Mouse (Mus musculus) splenic B cell, adult 2 months (primary cell): ENCODE measurements around the gene Creb3l4.
"Not testable (repeated sequence)": the region's sequence is repeated elsewhere in the genome, so short reads cannot be mapped to it uniquely, and the experiment has no call there.

Experiments
- DNase-seq: peaks from one replicate; pipeline ENCODE4 v3.0.0-alpha.2; 2011; ENCODE audit warnings: low read depth, low spot score
- H3K27me3 ChIP-seq: 2 replicates; pipeline ENCODE4 v1.6.1; 2012; ENCODE audit warnings: mild to moderate bottlenecking, low read length, moderate library complexity, mixed read lengths; ENCODE audit not compliant: control insufficient read depth, poor library complexity, insufficient read depth, severe bottlenecking
- H3K36me3 ChIP-seq: 2 replicates; pipeline ENCODE4 v1.6.1; 2012; ENCODE audit warnings: mild to moderate bottlenecking, low read length, moderate library complexity, mixed read lengths; ENCODE audit not compliant: control insufficient read depth, poor library complexity, insufficient read depth, severe bottlenecking

Gene Creb3l4

DNA sequence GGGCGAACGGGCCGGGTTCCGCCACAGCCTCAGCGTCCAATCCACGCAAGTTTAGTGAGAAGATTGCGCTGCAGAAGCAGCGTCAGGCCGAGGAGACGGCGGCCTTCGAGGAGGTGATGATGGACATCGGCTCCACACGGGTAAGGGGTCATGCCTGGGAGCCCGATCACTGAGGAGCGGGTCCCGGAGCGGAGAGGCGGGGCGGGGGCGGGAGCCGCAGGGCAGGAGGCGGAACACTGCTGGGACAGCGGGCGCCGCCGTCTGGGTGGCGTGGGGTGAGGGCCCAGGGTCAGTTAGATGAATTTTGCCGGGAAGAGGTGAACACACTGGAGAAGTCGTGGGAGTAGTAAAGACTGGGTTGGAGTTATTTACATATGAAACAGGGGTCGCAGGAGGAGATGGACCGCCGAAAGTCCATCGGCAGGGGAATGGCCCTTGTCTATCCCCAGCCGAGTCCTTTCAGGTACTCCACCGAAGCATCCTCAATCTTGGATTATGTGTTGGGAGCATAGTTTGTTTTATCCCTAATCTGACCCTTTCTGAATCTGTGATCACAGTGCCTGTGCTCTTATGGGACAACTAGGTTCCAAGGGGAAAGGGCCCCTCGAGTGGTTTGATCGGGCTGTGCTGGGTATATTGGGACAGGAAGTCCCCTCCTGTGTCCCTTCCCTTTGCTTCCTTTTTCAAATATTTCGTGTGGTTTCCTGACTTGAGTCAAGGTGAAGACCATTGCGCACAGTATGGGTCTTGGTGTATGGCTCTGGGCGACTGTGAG, 11.3 kb upstream of the Creb3l4 start:
- peaks cover 5% of the 10 kb centered on the region for H3K36me3 ChIP-seq
- no peaks in the 10 kb centered on the region for H3K27me3 ChIP-seq
- DNase-seq: peak; percentile 30

DNA sequence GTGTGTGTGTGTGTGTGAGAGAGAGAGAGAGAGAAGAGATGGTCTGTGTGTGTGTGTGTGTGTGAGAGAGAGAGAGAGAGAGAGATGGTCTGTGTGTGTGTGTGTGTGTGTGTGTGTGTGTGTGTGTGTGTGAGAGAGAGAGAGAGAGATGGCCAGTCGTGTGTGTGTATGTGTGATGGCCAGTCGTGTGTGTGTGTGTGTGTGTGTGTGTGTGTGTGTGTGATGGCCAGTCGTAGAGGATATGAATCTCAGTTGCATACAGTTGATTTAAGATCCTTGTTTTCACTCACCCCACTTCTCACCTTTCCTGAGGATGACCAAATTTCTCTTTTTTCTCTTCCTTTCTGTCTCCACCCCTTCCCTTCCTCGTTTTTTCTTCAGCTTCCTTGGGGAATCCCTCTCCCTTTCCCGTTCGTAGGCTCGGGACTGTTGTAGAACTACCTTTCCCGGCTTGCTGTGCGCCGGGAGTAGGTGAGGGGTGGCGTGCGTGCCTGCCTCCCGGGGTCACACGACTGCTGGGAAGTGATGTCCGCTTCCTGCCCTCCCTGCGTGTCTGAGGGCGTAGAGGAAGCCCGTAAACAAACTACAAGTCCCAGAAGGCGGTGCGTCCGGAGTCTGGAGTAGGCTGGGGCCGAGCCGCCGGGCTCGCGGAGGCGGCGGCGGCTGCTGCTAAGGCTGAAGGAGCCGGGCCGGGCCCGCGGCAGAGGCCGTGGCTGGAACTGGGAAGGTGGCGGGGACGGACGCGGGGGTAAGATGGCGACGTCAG, 10.5 kb upstream of the Creb3l4 start, which contains the start of gene Crtc2:
Gene Crtc2 (plus strand): TSS at position 511 of the 766 bp plus-strand sequence.
- DNase-seq: peak; percentile 94
- no peaks in the 10 kb centered on the region for H3K27me3 ChIP-seq
- peaks cover 2% of the 10 kb centered on the region; the same call in 1 of the 2 replicates for H3K36me3 ChIP-seq

GRCm38 (mm10) chr3:90253174-90253573, 9.9 kb upstream of the Creb3l4 start:
- not testable (repeated sequence) for H3K27me3 ChIP-seq, DNase-seq, H3K36me3 ChIP-seq

DNA sequence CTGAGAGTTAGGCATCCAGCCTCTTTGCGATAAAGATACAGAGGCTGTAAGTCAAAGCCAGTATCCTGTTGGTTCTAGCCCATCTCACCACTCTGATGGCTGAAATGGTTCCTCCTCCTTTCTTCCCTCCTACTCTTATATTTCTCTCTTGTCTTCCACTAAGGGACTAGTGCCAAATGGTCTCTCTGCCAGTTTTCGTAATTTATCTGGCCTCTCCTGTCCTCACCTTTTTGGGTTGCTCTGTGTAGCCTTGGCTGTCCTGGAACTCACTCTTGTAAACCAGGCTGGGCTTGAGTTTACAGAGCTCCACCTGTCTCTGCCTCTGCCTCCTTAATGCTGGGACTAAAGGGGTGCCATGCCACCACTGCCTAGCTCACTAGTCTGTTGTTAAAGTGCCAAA, 9.3 kb upstream of the Creb3l4 start:
- not testable (repeated sequence) for H3K36me3 ChIP-seq, DNase-seq, H3K27me3 ChIP-seq

DNA sequence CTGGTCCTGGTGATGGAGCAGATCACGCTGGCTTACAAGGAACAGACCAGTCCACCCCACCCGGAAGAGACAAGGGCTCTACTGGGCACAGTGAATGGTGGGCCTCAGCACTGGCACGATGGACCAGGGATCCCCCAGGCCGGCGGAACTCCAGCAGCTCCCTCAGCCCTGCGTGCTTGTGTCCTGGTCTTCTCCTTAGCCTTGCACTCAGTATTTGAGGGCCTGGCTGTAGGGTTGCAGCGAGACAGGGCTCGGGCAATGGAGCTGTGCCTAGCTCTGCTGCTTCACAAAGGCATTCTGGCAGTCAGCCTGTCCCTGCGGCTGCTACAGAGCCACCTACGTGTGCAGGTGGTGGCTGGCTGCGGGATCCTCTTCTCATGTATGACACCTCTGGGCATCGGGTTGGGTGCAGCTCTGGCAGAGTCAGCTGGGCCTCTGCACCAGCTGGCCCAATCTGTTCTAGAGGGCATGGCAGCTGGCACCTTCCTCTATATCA, 8.5 kb upstream of the Creb3l4 start:
- DNase-seq, H3K36me3 ChIP-seq, H3K27me3 ChIP-seq: not testable (repeated sequence)

GRCm38 (mm10) chr3:90250791-90251190, 7.5 kb upstream of the Creb3l4 start:
- no peaks in the 10 kb centered on the region for H3K27me3 ChIP-seq
- H3K36me3 ChIP-seq: peaks cover 2% of the 10 kb centered on the region; the same call in 1 of the 2 replicates
- DNase-seq: no peak

DNA sequence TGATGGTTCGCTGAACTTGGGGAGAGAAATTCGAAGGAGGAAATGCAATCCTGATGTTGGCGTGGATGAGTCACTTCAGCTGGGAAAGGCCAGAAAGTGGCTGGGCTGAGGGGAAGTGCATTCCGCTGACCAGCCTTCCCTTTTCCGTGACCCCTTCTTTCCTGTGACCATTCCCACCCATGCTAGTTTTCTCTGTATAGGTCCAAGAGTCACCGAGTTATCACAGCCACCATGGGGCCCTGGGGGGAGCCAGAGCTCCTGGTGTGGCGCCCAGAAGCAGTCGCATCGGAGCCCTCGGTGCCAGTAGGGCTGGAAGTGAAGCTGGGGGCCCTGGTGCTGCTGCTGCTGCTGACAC, 5.4 kb upstream of the Creb3l4 start:
- DNase-seq: peak; percentile 29
- peaks cover 2% of the 10 kb centered on the region; the same call in 1 of the 2 replicates for H3K36me3 ChIP-seq
- no peaks in the 10 kb centered on the region for H3K27me3 ChIP-seq

- peaks cover 2% of the 10 kb centered on the region; the same call in 1 of the 2 replicates for H3K36me3 ChIP-seq
- peak; percentile 90 for DNase-seq
- no peaks in the 10 kb centered on the region for H3K27me3 ChIP-seq
These were observed 4.8 kb upstream of the Creb3l4 start, which contains the start of gene Slc39a1 for GRCm38 (mm10) chr3:90247960-90248745. Gene Slc39a1 (plus strand): TSS chr3:90248172.

DNA sequence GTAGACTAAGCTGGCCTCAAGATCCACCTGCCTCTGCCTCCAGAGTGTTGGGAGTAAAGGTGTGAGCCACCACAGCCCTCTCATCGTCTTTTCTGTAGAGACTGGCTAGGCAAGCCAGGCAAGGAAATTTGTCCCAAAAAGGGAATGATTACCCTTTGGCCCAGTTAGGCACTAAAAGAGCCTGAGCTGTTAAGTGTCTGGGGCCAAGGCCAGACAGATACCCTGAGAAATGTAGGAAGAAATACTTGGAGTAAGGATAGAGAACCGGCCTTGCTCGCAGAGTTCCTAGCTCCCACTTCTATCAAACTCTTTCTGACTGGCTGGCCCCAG, 4.3 kb upstream of the Creb3l4 start:
- DNase-seq: no peak
- Histone ChIP-seq H3K27me3 (no peaks in the 10 kb centered on the region), H3K36me3 (peaks cover 2% of the 10 kb centered on the region; the same call in 1 of the 2 replicates)

DNA sequence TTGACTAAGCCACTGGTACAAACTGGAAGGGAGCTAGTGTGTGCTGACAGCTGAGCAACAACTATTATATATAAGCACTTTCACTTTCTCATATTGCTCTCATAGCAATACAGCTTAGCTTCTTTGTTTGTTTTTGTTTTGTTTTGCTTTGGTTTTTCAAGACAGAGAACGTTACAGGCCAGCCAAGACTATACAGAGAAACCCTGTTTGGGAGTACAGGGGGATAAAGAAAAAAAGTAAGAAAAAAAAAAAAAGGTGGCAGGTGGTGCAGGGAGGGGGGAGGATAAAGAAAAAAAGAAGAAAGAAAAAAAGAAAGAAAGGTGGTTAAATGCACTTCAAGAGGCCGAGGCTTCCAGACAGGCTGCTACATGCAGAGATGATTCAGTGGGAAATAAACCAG, 2.1 kb upstream of the Creb3l4 start:
- no peaks in the 10 kb centered on the region for H3K36me3 ChIP-seq
- no peaks in the 10 kb centered on the region for H3K27me3 ChIP-seq
- no peak for DNase-seq

DNA sequence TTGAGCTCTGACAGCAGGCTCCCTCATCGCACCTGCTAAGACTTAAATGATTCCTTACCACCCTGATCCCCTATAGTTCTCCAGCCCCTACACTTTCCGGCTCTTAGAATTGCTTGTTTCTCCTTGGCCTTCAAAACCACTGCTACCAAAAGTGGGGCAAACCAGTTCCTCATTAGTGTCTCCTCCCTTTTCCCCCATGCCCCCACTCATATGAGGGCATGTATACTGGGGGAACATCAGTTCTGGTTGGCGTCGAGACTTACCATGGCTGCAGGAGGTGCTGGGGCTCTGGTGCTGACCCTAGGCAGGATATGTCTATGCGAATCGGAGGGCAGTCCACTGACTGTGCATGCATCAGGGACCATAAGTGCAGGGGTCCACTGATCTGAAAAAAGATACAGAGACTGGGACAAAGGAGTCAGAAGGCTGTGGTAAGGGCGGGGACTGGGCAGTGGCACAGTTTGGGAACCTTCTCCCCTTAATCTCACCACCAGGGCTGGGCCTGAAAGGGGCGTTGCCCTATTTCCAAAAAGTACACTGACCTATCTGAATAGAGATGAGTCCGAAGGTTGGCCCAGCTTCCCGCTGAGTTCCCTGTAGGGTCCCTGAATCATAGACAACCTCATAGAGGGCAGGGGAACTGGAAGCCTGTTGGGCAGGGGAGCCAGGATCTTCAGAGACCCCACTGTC, 1.5 kb downstream of the Creb3l4 start:
- no peaks in the 10 kb centered on the region for H3K36me3 ChIP-seq
- no peaks in the 10 kb centered on the region for H3K27me3 ChIP-seq
- no peak for DNase-seq

DNA sequence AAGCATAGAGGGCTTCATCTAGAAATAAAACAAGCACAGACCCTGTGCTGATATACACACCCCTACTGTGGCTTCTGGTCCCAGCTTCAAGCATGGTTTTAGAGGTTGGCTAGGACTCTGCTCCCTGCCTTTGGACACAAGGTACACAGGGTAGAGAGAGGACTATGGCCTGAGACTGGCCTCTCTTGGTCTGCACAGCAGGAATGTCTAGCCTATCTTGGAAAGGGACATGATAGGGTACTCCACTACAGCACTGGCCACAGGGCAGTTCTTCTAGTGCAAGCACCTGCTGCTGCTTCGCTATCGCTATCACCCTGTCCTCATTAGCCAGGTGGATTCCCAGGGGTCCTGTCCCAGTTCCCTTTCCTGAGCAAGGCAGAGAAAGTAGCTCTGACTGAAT, 2.1 kb downstream of the Creb3l4 start:
- Histone ChIP-seq H3K36me3 (0 out of 2 replicates have a peak, but pooled peaks cover 2% of the 10 kb centered on the region), H3K27me3 (no peaks in the 10 kb centered on the region)
- no peak for DNase-seq

DNA sequence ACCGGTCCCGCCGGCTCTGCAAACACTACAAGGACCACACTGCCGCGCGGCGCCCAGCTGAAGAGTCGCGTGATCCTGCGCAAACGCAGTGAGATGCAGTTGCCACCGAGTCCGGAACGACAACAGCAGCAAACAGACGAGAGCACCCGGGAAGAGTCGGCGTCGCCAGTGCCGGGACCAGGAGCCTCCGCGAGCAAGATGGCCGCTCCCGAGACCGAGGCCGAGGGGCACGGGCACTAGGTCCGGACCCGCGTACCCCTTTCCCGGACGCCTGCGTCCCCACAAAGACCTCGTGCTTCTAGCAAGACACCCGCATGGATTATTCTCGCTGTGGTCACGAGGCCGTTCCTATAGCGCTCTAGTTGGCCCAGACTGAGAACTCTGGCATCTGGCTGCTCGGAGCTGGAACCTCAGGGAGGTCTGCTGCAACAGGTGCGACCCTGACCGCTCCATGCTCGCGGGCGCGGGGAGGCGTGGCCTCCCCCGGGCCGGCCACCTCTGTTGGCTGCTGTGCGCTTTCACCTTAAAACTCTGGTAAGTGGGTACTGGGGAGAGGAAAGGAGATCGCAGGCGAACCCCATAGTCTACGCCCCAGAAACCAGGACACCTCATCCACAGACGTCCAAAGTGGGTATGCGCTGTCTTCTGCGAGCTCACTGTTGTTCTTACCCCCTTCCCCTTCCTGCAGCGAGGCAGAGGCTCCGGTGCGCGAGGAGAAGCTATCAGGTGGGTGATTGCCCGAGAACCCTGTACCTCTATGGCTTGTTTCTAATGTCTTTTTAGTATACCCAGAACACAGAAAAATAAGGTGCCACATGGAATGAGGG, 11.6 kb downstream of the Creb3l4 start, which contains the start of gene Jtb:
Gene Jtb (plus strand): TSS at position 91 of the 827 bp plus-strand sequence.
- Histone ChIP-seq H3K36me3 (peaks cover 15% of the 10 kb centered on the region), H3K27me3 (no peaks in the 10 kb centered on the region)
- peak; percentile 94 for DNase-seq
